Mouse (Mus musculus): ENCODE measurements around the gene Ano10. TPM values are rescaled to one million over a fixed set of nuclear protein-coding genes. Genes with fewer than 3 reads are reported as not detected.

The Ano10 gene
- polyA plus RNA-seq, 1 experiment from 2014 or later, result 32.6 TPM

DNA sequence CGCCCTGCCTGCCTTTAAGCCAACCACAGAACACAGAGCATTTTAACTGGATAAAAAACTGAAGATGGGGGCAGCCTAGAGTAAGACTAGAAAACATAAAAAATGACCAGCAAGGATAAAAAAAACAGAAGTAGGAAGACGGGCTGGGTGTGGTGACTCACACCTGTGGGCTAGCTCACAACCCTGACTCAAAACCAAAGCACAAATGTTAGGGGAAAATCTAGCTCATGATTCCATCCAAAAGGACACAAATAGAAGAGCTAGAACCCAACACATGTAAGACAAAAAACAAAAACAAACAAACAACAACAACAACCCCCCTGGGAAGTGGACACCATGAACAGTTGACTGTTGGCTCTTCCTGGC, 49.4 kb downstream of the Ano10 start:
- Histone ChIP-seq H3K4me1 (replicated peaks; ENCODE audit: insufficient read depth, low read length) (no peaks in the 10 kb centered on the region), H3K9ac (ENCODE audit: low read depth, low read length) (no peak overlapping the region), H3K27ac (no peak overlapping the region), H3K4me3 (replicated peaks; ENCODE audit: low read depth, low read length) (no peak overlapping the region), H3K27me3 (ENCODE audit: insufficient read depth, low read length) (no peaks in the 10 kb centered on the region), H3K9me3 (replicated peaks; ENCODE audit: low read length) (no peaks in the 10 kb centered on the region), H3K4me2 (ENCODE audit: low read length) (no peak overlapping the region), H3K36me3 (ENCODE audit: insufficient read depth, low read length) (no peaks in the 10 kb centered on the region)
- ATAC-seq (replicated peaks; ENCODE audit: low FRiP score, low read depth) (no peak), DNase-seq (ENCODE audit: low spot score) (no peak)
- TF ChIP-seq CTCF (IDR thresholded peaks at IDR 0.05; ENCODE audit: low read depth), result no peak
- WGBS, result 37% methylated on average over 2 of the region's 2 CpGs

DNA sequence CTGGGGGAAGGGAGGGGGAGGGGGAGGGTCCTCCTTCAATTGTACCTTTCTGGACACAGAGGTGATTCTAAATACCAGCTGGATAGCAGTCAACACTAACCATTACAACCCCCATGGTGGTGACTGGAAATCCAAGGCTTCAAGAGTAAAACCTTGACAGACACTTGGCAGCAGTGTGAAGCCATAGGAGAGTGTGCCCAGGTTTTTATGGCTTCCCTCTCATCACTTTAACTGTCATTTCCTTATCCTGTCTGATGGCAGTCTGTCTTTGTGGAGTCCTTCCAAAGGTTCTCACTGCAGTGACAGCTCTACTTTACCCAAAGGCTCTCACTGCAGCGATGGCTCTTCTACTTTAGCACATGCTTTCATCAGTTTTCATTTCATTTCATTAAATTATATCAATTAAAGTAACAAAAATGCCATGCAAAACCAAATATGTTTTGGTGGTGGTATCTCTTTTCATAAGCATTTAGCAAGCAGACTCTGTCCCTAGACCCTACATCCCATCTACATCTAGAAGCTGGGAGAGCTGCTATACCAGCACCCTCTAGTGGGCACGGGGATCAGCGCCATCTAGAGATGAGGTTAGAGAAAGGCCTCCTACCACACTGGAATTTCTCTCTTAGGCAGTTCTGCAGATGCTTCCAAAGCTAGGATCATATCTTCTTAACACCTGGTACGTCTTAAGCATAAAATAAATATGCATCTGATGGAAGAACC, 50.0 kb downstream of the Ano10 start:
- ATAC-seq (replicated peaks; ENCODE audit: low FRiP score, low read depth) (no peak), DNase-seq (ENCODE audit: low spot score) (peak; percentile 78)
- H3K36me3 ChIP-seq (ENCODE audit: insufficient read depth, low read length), result no peaks in the 10 kb centered on the region
- H3K4me3 ChIP-seq (replicated peaks; ENCODE audit: low read depth, low read length), result no peak overlapping the region
- no peaks in the 10 kb centered on the region for H3K9me3 ChIP-seq (replicated peaks; ENCODE audit: low read length)
- TF ChIP-seq CTCF (IDR thresholded peaks at IDR 0.05; ENCODE audit: low read depth), result peak; percentile 79
- H3K4me2 ChIP-seq (ENCODE audit: low read length), result no peak overlapping the region
- WGBS, result 41% methylated on average over 4 of the region's 4 CpGs
- no peaks in the 10 kb centered on the region for H3K4me1 ChIP-seq (replicated peaks; ENCODE audit: insufficient read depth, low read length)
- no peak overlapping the region for H3K9ac ChIP-seq (ENCODE audit: low read depth, low read length)
- H3K27ac ChIP-seq, result no peak overlapping the region
- no peaks in the 10 kb centered on the region for H3K27me3 ChIP-seq (ENCODE audit: insufficient read depth, low read length)

DNA sequence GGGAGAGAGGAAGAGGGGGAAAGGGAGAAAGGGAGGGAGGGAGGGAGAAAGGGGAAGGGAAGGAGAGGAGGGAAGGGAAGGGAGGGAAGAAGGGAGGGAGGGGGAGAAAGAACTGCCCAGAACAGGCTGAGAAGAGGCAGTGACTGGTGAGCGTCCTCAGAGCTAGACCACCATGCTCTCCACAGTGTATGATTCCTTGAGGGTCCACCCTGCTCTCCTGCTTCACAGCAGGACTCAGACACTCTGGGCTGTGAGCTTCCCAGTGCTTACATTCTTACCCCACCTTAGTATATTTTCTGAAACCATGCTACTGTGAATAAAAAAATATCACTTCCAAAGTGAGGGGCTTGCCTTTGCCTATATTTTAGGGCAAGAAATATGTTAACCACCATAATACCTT, 50.9 kb downstream of the Ano10 start:
- Histone ChIP-seq H3K36me3 (ENCODE audit: insufficient read depth, low read length) (no peaks in the 10 kb centered on the region), H3K4me1 (replicated peaks; ENCODE audit: insufficient read depth, low read length) (no peaks in the 10 kb centered on the region), H3K9ac (ENCODE audit: low read depth, low read length) (no peak overlapping the region), H3K27ac (no peak overlapping the region), H3K9me3 (replicated peaks; ENCODE audit: low read length) (no peaks in the 10 kb centered on the region), H3K4me2 (ENCODE audit: low read length) (no peak overlapping the region), H3K4me3 (replicated peaks; ENCODE audit: low read depth, low read length) (no peak overlapping the region), H3K27me3 (ENCODE audit: insufficient read depth, low read length) (no peaks in the 10 kb centered on the region)
- TF ChIP-seq CTCF (IDR thresholded peaks at IDR 0.05; ENCODE audit: low read depth), result no peak
- no peak for DNase-seq (ENCODE audit: low spot score)
- ATAC-seq (replicated peaks; ENCODE audit: low FRiP score, low read depth), result no peak
- WGBS, result 56% methylated on average over 1 of the region's 1 CpGs

DNA sequence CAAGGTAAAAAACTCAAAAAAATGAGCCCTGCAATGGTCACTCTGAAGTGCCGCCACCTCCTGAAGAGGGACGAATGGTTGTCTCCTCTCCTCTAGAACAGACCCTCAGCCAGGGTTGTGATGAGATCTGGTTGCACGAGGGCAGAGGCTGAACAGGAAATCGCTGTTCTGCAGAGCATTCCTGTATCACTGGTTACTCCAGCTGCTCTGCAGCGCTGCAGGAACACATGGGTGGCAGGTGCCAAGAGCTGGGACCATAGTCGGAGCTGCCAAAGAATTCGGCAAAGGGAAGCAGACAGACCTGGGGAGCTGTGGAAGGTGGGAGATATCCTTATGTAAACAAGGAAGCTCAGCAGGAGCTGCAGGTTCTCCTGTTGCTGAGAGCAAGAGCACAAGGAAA, 51.4 kb downstream of the Ano10 start:
- Histone ChIP-seq H3K4me3 (replicated peaks; ENCODE audit: low read depth, low read length) (no peak overlapping the region), H3K9me3 (replicated peaks; ENCODE audit: low read length) (no peaks in the 10 kb centered on the region), H3K4me2 (ENCODE audit: low read length) (no peak overlapping the region), H3K9ac (ENCODE audit: low read depth, low read length) (no peak overlapping the region), H3K4me1 (replicated peaks; ENCODE audit: insufficient read depth, low read length) (no peaks in the 10 kb centered on the region), H3K27me3 (ENCODE audit: insufficient read depth, low read length) (no peaks in the 10 kb centered on the region), H3K36me3 (ENCODE audit: insufficient read depth, low read length) (no peaks in the 10 kb centered on the region), H3K27ac (no peak overlapping the region)
- DNase-seq (ENCODE audit: low spot score) (peak; percentile 22), ATAC-seq (replicated peaks; ENCODE audit: low FRiP score, low read depth) (no peak)
- WGBS, result 16% methylated on average over 7 of the region's 7 CpGs
- TF ChIP-seq CTCF (IDR thresholded peaks at IDR 0.05; ENCODE audit: low read depth), result no peak

DNA sequence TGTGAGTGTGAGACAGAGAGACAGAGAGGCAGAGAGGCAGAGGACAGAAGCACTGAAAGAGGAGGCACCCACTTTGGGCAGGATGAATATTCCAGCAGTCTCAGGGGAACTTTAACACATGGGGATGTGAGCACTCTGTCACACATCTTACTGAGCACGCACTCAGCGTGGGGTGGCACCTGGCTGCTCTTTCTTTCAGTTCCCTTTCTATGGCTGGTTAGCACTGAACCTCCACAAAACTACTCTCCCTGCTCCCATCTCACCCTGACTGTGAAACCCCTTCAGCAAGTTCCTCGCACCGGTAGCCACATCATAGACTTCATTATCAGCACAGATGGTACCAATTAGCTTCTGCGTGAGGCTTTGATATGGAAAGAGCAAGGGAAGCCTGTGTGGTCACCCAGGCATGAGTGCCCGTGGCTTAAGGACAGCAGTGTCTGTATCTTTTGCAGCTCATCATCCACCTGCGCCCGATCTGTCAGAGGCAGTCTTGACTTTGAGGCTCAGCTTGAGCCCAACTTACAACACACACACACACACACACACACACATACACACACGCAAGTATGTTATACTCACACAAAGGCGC, 52.3 kb downstream of the Ano10 start:
- Histone ChIP-seq H3K4me3 (replicated peaks; ENCODE audit: low read depth, low read length) (no peak overlapping the region), H3K9ac (ENCODE audit: low read depth, low read length) (no peak overlapping the region), H3K36me3 (ENCODE audit: insufficient read depth, low read length) (no peaks in the 10 kb centered on the region), H3K4me2 (ENCODE audit: low read length) (no peak overlapping the region), H3K9me3 (replicated peaks; ENCODE audit: low read length) (no peaks in the 10 kb centered on the region), H3K27ac (no peak overlapping the region), H3K27me3 (ENCODE audit: insufficient read depth, low read length) (no peaks in the 10 kb centered on the region), H3K4me1 (replicated peaks; ENCODE audit: insufficient read depth, low read length) (no peaks in the 10 kb centered on the region)
- no peak for DNase-seq (ENCODE audit: low spot score)
- no peak for ATAC-seq (replicated peaks; ENCODE audit: low FRiP score, low read depth)
- TF ChIP-seq CTCF (IDR thresholded peaks at IDR 0.05; ENCODE audit: low read depth), result no peak
- WGBS, result 67% methylated on average over 10 of the region's 10 CpGs

DNA sequence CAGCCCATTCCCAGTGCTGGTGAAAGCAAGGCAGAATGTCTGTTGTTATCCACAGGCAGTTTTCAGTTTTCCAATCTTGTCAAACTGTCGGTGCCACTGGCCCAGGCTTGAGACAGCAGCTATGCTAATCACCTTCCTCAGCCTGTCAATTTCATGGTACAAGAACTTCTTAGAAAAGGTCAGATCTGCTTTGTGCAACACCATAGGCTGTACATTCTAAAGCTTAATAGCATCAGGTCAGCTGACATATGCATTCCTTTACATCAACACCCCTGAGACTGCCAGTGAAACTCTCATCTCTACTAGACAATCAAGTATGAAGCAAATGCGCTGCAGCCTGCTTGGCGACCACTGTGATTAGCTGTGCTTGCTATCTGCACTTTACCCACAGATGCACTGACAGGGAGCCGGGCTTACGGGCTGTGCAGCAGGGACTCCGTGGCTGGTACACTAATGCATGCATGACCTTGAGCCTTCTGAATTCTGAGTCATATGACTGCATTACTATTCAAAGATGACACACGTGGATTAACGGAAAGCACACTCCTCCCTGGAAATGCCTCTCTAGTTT, 53.5 kb downstream of the Ano10 start:
- H3K4me3 ChIP-seq (replicated peaks; ENCODE audit: low read depth, low read length), result no peak overlapping the region
- H3K9ac ChIP-seq (ENCODE audit: low read depth, low read length), result no peak overlapping the region
- ATAC-seq (replicated peaks; ENCODE audit: low FRiP score, low read depth), result no peak
- H3K27me3 ChIP-seq (ENCODE audit: insufficient read depth, low read length), result no peaks in the 10 kb centered on the region
- no peak overlapping the region for H3K27ac ChIP-seq
- H3K4me1 ChIP-seq (replicated peaks; ENCODE audit: insufficient read depth, low read length), result no peaks in the 10 kb centered on the region
- 77% methylated on average over 8 of the region's 8 CpGs for WGBS
- no peak overlapping the region for H3K4me2 ChIP-seq (ENCODE audit: low read length)
- H3K9me3 ChIP-seq (replicated peaks; ENCODE audit: low read length), result no peaks in the 10 kb centered on the region
- DNase-seq (ENCODE audit: low spot score), result no peak
- no peaks in the 10 kb centered on the region for H3K36me3 ChIP-seq (ENCODE audit: insufficient read depth, low read length)
- TF ChIP-seq CTCF (IDR thresholded peaks at IDR 0.05; ENCODE audit: low read depth), result no peak

Measured in kidney, postnatal 0 days (tissue).